ENCODE assay signal across 8 mouse cellular contexts in genomic region chr2:25580621-25581101, GRCm38 (mm10). TPM values are rescaled to one million over a fixed set of nuclear protein-coding genes. Genes with fewer than 3 reads are reported as not detected.
DNase-seq lines count a peak whose midpoint lies in the region; ATAC-seq and TF ChIP-seq lines count a peak whose summit lies in the region.

No protein-coding gene starts in this region.

- WGBS in liver, embryonic 11.5 days = 33% methylated on average over 6 of the region's 6 CpGs
- WGBS in liver, postnatal 0 days (ENCODE audit: insufficient replicate concordance) = 28% methylated on average over 6 of the region's 6 CpGs
- 44% methylated on average over 6 of the region's 6 CpGs for WGBS in hindbrain, embryonic 13.5 days
- 36% methylated on average over 6 of the region's 6 CpGs for WGBS in midbrain, postnatal 0 days

- TF ChIP-seq EP300 in liver, postnatal 0 days (IDR thresholded peaks at IDR 0.05; ENCODE audit: low read depth) = no peak

- peaks cover 56% of the 10 kb centered on the region for H3K27me3 ChIP-seq in liver, embryonic 11.5 days (replicated peaks; ENCODE audit: control insufficient read depth, insufficient read depth, low read length)
- H3K27me3 ChIP-seq in liver, postnatal 0 days (ENCODE audit: insufficient read depth, low read length) = peaks cover 55% of the 10 kb centered on the region
- H3K27me3 ChIP-seq in hindbrain, embryonic 13.5 days = peaks cover 53% of the 10 kb centered on the region
- H3K27me3 ChIP-seq in midbrain, postnatal 0 days (ENCODE audit: insufficient read depth, low read length) = peaks cover 38% of the 10 kb centered on the region

- no peak for TF ChIP-seq CTCF in liver, postnatal 0 days (IDR thresholded peaks at IDR 0.05; ENCODE audit: low read depth)
- no peak for TF ChIP-seq CTCF in midbrain, postnatal 0 days (IDR thresholded peaks at IDR 0.05)

- H3K4me2 ChIP-seq in liver, embryonic 11.5 days = peak overlapping the region; percentile 66
- H3K4me2 ChIP-seq in liver, postnatal 0 days (ENCODE audit: low read depth, low read length) = no peak overlapping the region
- H3K4me2 ChIP-seq in hindbrain, embryonic 13.5 days = peak overlapping the region; percentile 65
- H3K4me2 ChIP-seq in midbrain, postnatal 0 days (ENCODE audit: low read depth, low read length, poor library complexity, severe bottlenecking) = peak overlapping the region; percentile 74

- DNase-seq in liver, embryonic 11.5 days (ENCODE audit: low spot score) = no peak
- DNase-seq in liver, postnatal 0 days = no peak
- peak; percentile 63 to 70 for DNase-seq in cerebellum, postnatal 14 days
- no peak for DNase-seq in midbrain, postnatal 0 days (ENCODE audit: low spot score)
- no peak for DNase-seq in gastrocnemius, adult 8-10 months (ENCODE audit: low spot score in 2 of 2)
- no peak for DNase-seq in urinary bladder, postnatal 36 days (ENCODE audit: low spot score in 2 of 2)
- no peak for DNase-seq in gastrocnemius, postnatal 4 days (ENCODE audit: low spot score in 2 of 2)

- no peak overlapping the region for H3K27ac ChIP-seq in liver, embryonic 11.5 days (ENCODE audit: low read depth, low read length)
- no peak overlapping the region for H3K27ac ChIP-seq in liver, postnatal 0 days (ENCODE audit: low read depth)
- H3K27ac ChIP-seq in hindbrain, embryonic 13.5 days = no peak overlapping the region
- H3K27ac ChIP-seq in midbrain, postnatal 0 days (ENCODE audit: low read depth, low read length) = no peak overlapping the region

- H3K9ac ChIP-seq in liver, embryonic 11.5 days (ENCODE audit: low read depth, low read length) = no peak overlapping the region
- H3K9ac ChIP-seq in liver, postnatal 0 days (replicated peaks) = no peak overlapping the region
- H3K9ac ChIP-seq in hindbrain, embryonic 13.5 days = peak overlapping the region; percentile 75
- peak overlapping the region; percentile 44; the same call in 1 of the 2 replicates for H3K9ac ChIP-seq in midbrain, postnatal 0 days (replicated peaks; ENCODE audit: low read length, poor library complexity, severe bottlenecking)

- H3K4me1 ChIP-seq in liver, embryonic 11.5 days (replicated peaks; ENCODE audit: control insufficient read depth, insufficient read depth, low read length) = peaks cover 41% of the 10 kb centered on the region
- peaks cover 34% of the 10 kb centered on the region for H3K4me1 ChIP-seq in liver, postnatal 0 days (ENCODE audit: insufficient read depth)
- peaks cover 74% of the 10 kb centered on the region for H3K4me1 ChIP-seq in hindbrain, embryonic 13.5 days (replicated peaks)
- peaks cover 22% of the 10 kb centered on the region for H3K4me1 ChIP-seq in midbrain, postnatal 0 days (ENCODE audit: insufficient read depth, low read length)

- H3K36me3 ChIP-seq in liver, embryonic 11.5 days (ENCODE audit: control insufficient read depth, insufficient read depth, low read length) = peaks cover 9% of the 10 kb centered on the region
- peaks cover 20% of the 10 kb centered on the region for H3K36me3 ChIP-seq in liver, postnatal 0 days (replicated peaks; ENCODE audit: insufficient read depth, low read length)
- peaks cover 27% of the 10 kb centered on the region for H3K36me3 ChIP-seq in hindbrain, embryonic 13.5 days
- H3K36me3 ChIP-seq in midbrain, postnatal 0 days (ENCODE audit: insufficient read depth, low read length) = peaks cover 57% of the 10 kb centered on the region

- H3K9me3 ChIP-seq in liver, embryonic 11.5 days (ENCODE audit: control insufficient read depth, low read length) = no peaks in the 10 kb centered on the region
- no peaks in the 10 kb centered on the region for H3K9me3 ChIP-seq in liver, postnatal 0 days (ENCODE audit: low read length)
- no peaks in the 10 kb centered on the region for H3K9me3 ChIP-seq in hindbrain, embryonic 13.5 days
- H3K9me3 ChIP-seq in midbrain, postnatal 0 days (ENCODE audit: low read length) = no peaks in the 10 kb centered on the region

- H3K4me3 ChIP-seq in liver, embryonic 11.5 days (ENCODE audit: low read depth, low read length) = peak overlapping the region; percentile 15; the same call in 1 of the 2 replicates
- H3K4me3 ChIP-seq in liver, postnatal 0 days (ENCODE audit: low read depth, low read length) = no peak overlapping the region
- peak overlapping the region; percentile 52 for H3K4me3 ChIP-seq in hindbrain, embryonic 13.5 days
- H3K4me3 ChIP-seq in midbrain, postnatal 0 days (ENCODE audit: low read depth, low read length) = peak overlapping the region; percentile 50

- no peak for ATAC-seq in liver, embryonic 11.5 days (replicated peaks; ENCODE audit: low FRiP score)
- ATAC-seq in liver, postnatal 0 days = no peak
- no peak for ATAC-seq in hindbrain, embryonic 13.5 days (ENCODE audit: low FRiP score)
- no peak for ATAC-seq in midbrain, postnatal 0 days (ENCODE audit: low FRiP score)

RNA-seq across cellular contexts. Expression of gene Ajm1, which starts 0.9 kb away (rescaled TPM):
- 0.21 TPM in 1 of 2 replicates, not detected in the other for polyA plus RNA-seq in liver, embryonic 11.5 days (2014; fragmentation: Nextera tagmentation; extraction: Ambion mirVana)
- polyA plus RNA-seq in liver, postnatal 0 days (2015; fragmentation: Nextera tagmentation; extraction: Ambion mirVana) = 0.02 TPM in 1 of 2 replicates, not detected in the other
- 8.1 and 8.2 TPM in 2 replicates for polyA plus RNA-seq in hindbrain, embryonic 13.5 days (2015; fragmentation: Nextera tagmentation; extraction: Ambion mirVana)
- total RNA-seq in midbrain, postnatal 0 days (2014; rRNA removed) = 23.1 and 30.9 TPM in 2 replicates
- polyA plus RNA-seq in midbrain, postnatal 0 days (2015; fragmentation: Nextera tagmentation; extraction: Ambion mirVana) = 19.2 and 22.1 TPM in 2 replicates
- under 1 TPM; 0.13 to 0.20 (median 0.16) TPM for total RNA-seq in gastrocnemius, adult 8-10 months (2022)
- under 1 TPM; 0.07 to 0.08 TPM for total RNA-seq in gastrocnemius, postnatal 4 days (2021)

RNA-seq across cellular contexts. Expression of gene Phpt1, which starts 5.6 kb away (rescaled TPM):
- 112 and 116 TPM in 2 replicates for polyA plus RNA-seq in liver, embryonic 11.5 days (2014; fragmentation: Nextera tagmentation; extraction: Ambion mirVana)
- polyA plus RNA-seq in liver, postnatal 0 days (2015; fragmentation: Nextera tagmentation; extraction: Ambion mirVana) = 44.7 and 46.1 TPM in 2 replicates
- 179 and 182 TPM in 2 replicates for polyA plus RNA-seq in hindbrain, embryonic 13.5 days (2015; fragmentation: Nextera tagmentation; extraction: Ambion mirVana)
- 37.9 and 39.8 TPM in 2 replicates for total RNA-seq in midbrain, postnatal 0 days (2014; rRNA removed)
- polyA plus RNA-seq in midbrain, postnatal 0 days (2015; fragmentation: Nextera tagmentation; extraction: Ambion mirVana) = 192 and 209 TPM in 2 replicates
- 10 to 100 TPM; 62.8 to 69.7 (median 65.5) TPM for total RNA-seq in gastrocnemius, adult 8-10 months (2022)
- total RNA-seq in gastrocnemius, postnatal 4 days (2021) = 10 to 100 TPM; 43.0 to 44.8 TPM

RNA-seq across cellular contexts. Expression of gene Mamdc4, which starts 6.0 kb away (rescaled TPM):
- polyA plus RNA-seq in liver, embryonic 11.5 days (2014; fragmentation: Nextera tagmentation; extraction: Ambion mirVana) = 1.3 and 1.8 TPM in 2 replicates
- 0.07 and 0.09 TPM in 2 replicates for polyA plus RNA-seq in liver, postnatal 0 days (2015; fragmentation: Nextera tagmentation; extraction: Ambion mirVana)
- 2.3 and 2.6 TPM in 2 replicates for polyA plus RNA-seq in hindbrain, embryonic 13.5 days (2015; fragmentation: Nextera tagmentation; extraction: Ambion mirVana)
- 1.7 and 1.9 TPM in 2 replicates for total RNA-seq in midbrain, postnatal 0 days (2014; rRNA removed)
- polyA plus RNA-seq in midbrain, postnatal 0 days (2015; fragmentation: Nextera tagmentation; extraction: Ambion mirVana) = 0.32 TPM in 2 replicates
- total RNA-seq in gastrocnemius, adult 8-10 months (2022) = under 1 TPM; 0.19 to 0.46 (median 0.33) TPM
- total RNA-seq in gastrocnemius, postnatal 4 days (2021) = 1 to 10 TPM; 2.3 to 2.5 TPM

RNA-seq across cellular contexts. Expression of gene Edf1, which starts 23.0 kb away (rescaled TPM):
- 367 and 380 TPM in 2 replicates for polyA plus RNA-seq in liver, embryonic 11.5 days (2014; fragmentation: Nextera tagmentation; extraction: Ambion mirVana)
- polyA plus RNA-seq in liver, postnatal 0 days (2015; fragmentation: Nextera tagmentation; extraction: Ambion mirVana) = 263 and 268 TPM in 2 replicates
- polyA plus RNA-seq in hindbrain, embryonic 13.5 days (2015; fragmentation: Nextera tagmentation; extraction: Ambion mirVana) = 409 and 436 TPM in 2 replicates
- 187 and 196 TPM in 2 replicates for total RNA-seq in midbrain, postnatal 0 days (2014; rRNA removed)
- polyA plus RNA-seq in midbrain, postnatal 0 days (2015; fragmentation: Nextera tagmentation; extraction: Ambion mirVana) = 389 and 392 TPM in 2 replicates
- total RNA-seq in gastrocnemius, adult 8-10 months (2022) = 100 to 1,000 TPM; 104 to 172 (median 141) TPM
- 100 to 1,000 TPM; 173 to 196 TPM for total RNA-seq in gastrocnemius, postnatal 4 days (2021)

RNA-seq across cellular contexts. Expression of gene Rabl6, which starts 27.7 kb away (rescaled TPM):
- polyA plus RNA-seq in liver, embryonic 11.5 days (2014; fragmentation: Nextera tagmentation; extraction: Ambion mirVana) = 59.3 and 67.7 TPM in 2 replicates
- 11.0 and 13.5 TPM in 2 replicates for polyA plus RNA-seq in liver, postnatal 0 days (2015; fragmentation: Nextera tagmentation; extraction: Ambion mirVana)
- polyA plus RNA-seq in hindbrain, embryonic 13.5 days (2015; fragmentation: Nextera tagmentation; extraction: Ambion mirVana) = 67.9 and 75.5 TPM in 2 replicates
- 66.8 and 98.0 TPM in 2 replicates for total RNA-seq in midbrain, postnatal 0 days (2014; rRNA removed)
- polyA plus RNA-seq in midbrain, postnatal 0 days (2015; fragmentation: Nextera tagmentation; extraction: Ambion mirVana) = 56.7 and 61.2 TPM in 2 replicates
- total RNA-seq in gastrocnemius, adult 8-10 months (2022) = 10 to 100 TPM; 83.3 to 94.6 (median 89.3) TPM
- total RNA-seq in gastrocnemius, postnatal 4 days (2021) = 10 to 100 TPM; 59.3 to 65.0 TPM

Comparison
In these comparisons a context has a peak if more than half of its experiments do, and no peak if none do; other contexts are left out.
1. DNase-seq: peak in cerebellum, postnatal 14 days (2 of 2); none in liver, embryonic 11.5 days (single experiment), liver, postnatal 0 days (single experiment), midbrain, postnatal 0 days (single experiment), gastrocnemius, adult 8-10 months (0 of 2), urinary bladder, postnatal 36 days (0 of 2) and gastrocnemius, postnatal 4 days (0 of 2).
2. H3K9ac ChIP-seq: peak in hindbrain, embryonic 13.5 days (single experiment) and midbrain, postnatal 0 days (single experiment); none in liver, embryonic 11.5 days (single experiment) and liver, postnatal 0 days (single experiment).